Mouse (Mus musculus): Measurements from ENCODE around the gene Gm10203.

- no peak for TF ChIP-seq MAFK (IDR thresholded peaks at IDR 0.05; ENCODE audit: insufficient read depth, low read depth, low read length)
- TF ChIP-seq HCFC1 (IDR thresholded peaks at IDR 0.05; ENCODE audit: borderline replicate concordance, insufficient read depth, low read length) = no peak
- no peak for TF ChIP-seq CHD2 (IDR thresholded peaks at IDR 0.05; ENCODE audit: low read depth, low read length)
- no peak for TF ChIP-seq ZNF384 (IDR thresholded peaks at IDR 0.05; ENCODE audit: low read depth, low read length)
Observed at GRCm38 (mm10) chr6:149092406-149092805, 37.6 kb upstream of the Gm10203 start.

All from ES-E14 (cell line).